Mouse (Mus musculus) duodenum, adult 2 months (tissue): ENCODE measurements around the gene Lasp1. TPM values are rescaled to one million over a fixed set of nuclear protein-coding genes. Genes with fewer than 3 reads are reported as not detected.

Experiments used
- polyA plus RNA-seq: library from polyadenylated mRNA; depleted of rRNA; stranded (reverse); fragments of >200 nt; gene quantifications from 2 replicates; pipeline ENCODE4 v1.2.3, GENCODE M21; 2012; ENCODE audit warnings: low replicate concordance; rRNA removed

Lasp1 gene
- 227 and 325 TPM in 2 replicates for polyA plus RNA-seq

GRCm38 (mm10) chr11:97798782-97799145 lies at the start of gene Lasp1:
Gene Lasp1, plus strand, starts transcription at chr11:97799000.

GRCm38 (mm10) chr11:97766154-97766881 lies 32.5 kb upstream of the Lasp1 start, which contains the start of gene Cwc25:
Gene Cwc25, minus strand, starts transcription at chr11:97766556.

GRCm38 (mm10) chr11:97775808-97776496 lies 22.8 kb upstream of the Lasp1 start, which contains the start of gene 1700001P01Rik:
Gene 1700001P01Rik, minus strand, starts transcription at chr11:97775918.

GRCm38 (mm10) chr11:97781832-97782563 lies 16.8 kb upstream of the Lasp1 start, which contains the start of gene Rpl23:
Gene Rpl23, minus strand, starts transcription at chr11:97782437.

GRCm38 (mm10) chr11:97840539-97840954 lies 41.7 kb downstream of the Lasp1 start, which contains the start of gene B230217C12Rik:
Gene B230217C12Rik, plus strand, starts transcription at chr11:97840780.

GRCm38 (mm10) chr11:97883918-97884600 lies 85.3 kb downstream of the Lasp1 start, which contains the start of gene Fbxo47:
Gene Fbxo47, minus strand, starts transcription at chr11:97884154.

Other genes starting within 250 kb of the Lasp1 start
- gene Srcin1, start 222.8 kb upstream of the Lasp1 start, polyA plus RNA-seq = 0.27 and 0.47 TPM in 2 replicates
- 2.8 and 5.8 TPM in 2 replicates for gene Epop, start 169.3 kb upstream of the Lasp1 start, polyA plus RNA-seq
- gene Mllt6, start 135.6 kb upstream of the Lasp1 start, polyA plus RNA-seq = 30.5 and 37.1 TPM in 2 replicates
- gene Cisd3, start 113.2 kb upstream of the Lasp1 start, polyA plus RNA-seq = 146 and 295 TPM in 2 replicates
- gene Pcgf2, start 98.5 kb upstream of the Lasp1 start, polyA plus RNA-seq = 65.1 and 93.8 TPM in 2 replicates
- gene Psmb3, start 95.6 kb upstream of the Lasp1 start, polyA plus RNA-seq = 201 and 322 TPM in 2 replicates
- gene Pip4k2b, start 54.3 kb upstream of the Lasp1 start, polyA plus RNA-seq = 2.2 and 3.1 TPM in 2 replicates
- gene Cwc25, start 32.4 kb upstream of the Lasp1 start, polyA plus RNA-seq = 1.7 and 2.5 TPM in 2 replicates
- not detected in 2 replicates for gene 1700001P01Rik, start 23.1 kb upstream of the Lasp1 start, polyA plus RNA-seq
- gene Rpl23, start 16.6 kb upstream of the Lasp1 start, polyA plus RNA-seq = 12.8 and 18.3 TPM in 2 replicates
- gene B230217C12Rik, start 41.8 kb downstream of the Lasp1 start, polyA plus RNA-seq = 0.51 and 0.75 TPM in 2 replicates
- gene Fbxo47, start 85.2 kb downstream of the Lasp1 start, polyA plus RNA-seq = not detected in 2 replicates
- gene Plxdc1, start 187.4 kb downstream of the Lasp1 start, polyA plus RNA-seq = 1.0 and 1.2 TPM in 2 replicates
- gene Arl5c, start 197.2 kb downstream of the Lasp1 start, polyA plus RNA-seq = 0.79 and 0.95 TPM in 2 replicates
- gene Cacnb1, start 224.0 kb downstream of the Lasp1 start, polyA plus RNA-seq = 3.6 and 8.1 TPM in 2 replicates
- gene Rpl19, start 227.7 kb downstream of the Lasp1 start, polyA plus RNA-seq = 145 and 247 TPM in 2 replicates